Mouse (Mus musculus) gastrocnemius, postnatal 36 days (tissue): ENCODE measurements at regions not wholly inside any gene's neighbourhood (a gene's known extent, or its start where the extent isn't known, plus 50 kb on each side); places are given as distances from the start of the nearest gene placed in this dataset.

Experiments
- DNase-seq, 2 experiments: peaks; one replicate each; pipeline ENCODE4 v3.0.0; 2022
- intact Hi-C: fragments of 180-260 bp; cut with DNase I; formaldehyde crosslinking; loops from one replicate; pipeline ENCODE4 v1.15.1; 2025
- microRNA-seq, 2 experiments: library from miRNA; unstranded; fragments of <30 nt; microRNA quantifications; one replicate each; pipeline ENCODE4 v1.2.0; 2021

DNA sequence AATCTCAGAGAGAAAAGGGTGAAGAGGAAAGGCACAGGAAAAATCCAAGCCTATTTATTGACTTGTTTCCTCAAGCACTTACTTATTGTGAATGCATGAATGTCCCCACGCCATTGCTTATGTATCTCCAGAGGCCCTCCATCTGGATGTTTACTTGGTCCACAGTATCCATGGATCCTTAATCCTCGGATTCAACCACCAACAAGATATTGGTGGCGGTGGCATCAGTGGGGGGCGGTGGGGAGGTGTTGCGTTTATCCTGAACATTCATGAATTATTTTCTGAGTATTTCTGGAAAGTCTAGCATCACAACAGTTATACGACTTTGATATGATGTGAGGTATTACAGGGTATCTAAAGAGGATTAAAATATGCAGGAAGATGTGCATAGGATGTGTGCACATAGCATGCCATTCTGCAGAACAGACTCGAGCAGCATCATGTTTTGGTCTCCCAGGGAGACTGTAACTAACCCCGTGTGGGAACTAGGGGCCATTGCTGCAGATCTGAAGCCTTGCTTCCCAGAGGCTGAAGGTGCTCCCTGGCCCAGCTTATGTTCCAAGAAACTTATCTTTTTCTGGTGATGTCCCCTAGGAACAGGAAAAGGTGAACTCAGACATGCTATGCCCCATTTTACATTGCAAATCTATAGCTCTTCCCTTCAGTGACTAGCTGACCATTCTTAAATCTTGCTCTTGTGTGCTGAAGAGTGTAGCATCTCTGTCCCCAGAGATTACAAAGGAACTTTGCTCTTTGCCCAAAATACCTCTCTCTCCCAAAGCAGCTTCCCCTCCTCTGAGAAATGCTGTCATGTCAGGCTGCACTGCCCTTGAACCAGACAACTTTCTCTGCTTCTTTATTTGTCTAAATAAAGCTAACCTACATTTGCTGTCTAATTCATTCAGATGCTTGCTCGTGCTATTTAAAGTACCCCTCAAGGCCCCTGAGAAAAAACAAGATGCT, 75.0 kb upstream of the Mkln1 start:
- no peak for DNase-seq
- intact Hi-C loops = no loop called here

DNA sequence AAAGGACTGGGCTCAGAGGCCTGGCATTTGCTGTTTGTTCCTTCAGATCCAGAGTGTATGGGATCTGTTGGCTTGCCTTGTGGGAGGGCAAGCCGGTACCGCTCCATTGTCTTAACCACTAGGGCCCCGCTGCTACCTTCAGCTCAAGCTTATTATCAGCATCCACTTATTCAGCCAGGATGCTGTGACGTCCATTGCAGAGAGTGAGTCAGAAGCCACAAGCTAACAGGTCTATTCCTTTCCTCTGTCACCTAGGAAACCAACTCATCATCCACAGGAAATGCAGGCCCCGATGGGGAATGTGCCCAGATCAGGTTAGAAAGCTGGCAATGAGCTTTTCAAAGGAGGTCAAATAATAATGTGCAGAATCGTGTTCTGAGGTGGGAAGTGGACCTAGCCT, 73.8 kb upstream of the Mkln1 start:
- intact Hi-C loops = loop anchor here (5.0 kb wide), 1 partner anchor 43 kb away; no protein-coding TSS in a partner anchor
- DNase-seq = no peak

DNA sequence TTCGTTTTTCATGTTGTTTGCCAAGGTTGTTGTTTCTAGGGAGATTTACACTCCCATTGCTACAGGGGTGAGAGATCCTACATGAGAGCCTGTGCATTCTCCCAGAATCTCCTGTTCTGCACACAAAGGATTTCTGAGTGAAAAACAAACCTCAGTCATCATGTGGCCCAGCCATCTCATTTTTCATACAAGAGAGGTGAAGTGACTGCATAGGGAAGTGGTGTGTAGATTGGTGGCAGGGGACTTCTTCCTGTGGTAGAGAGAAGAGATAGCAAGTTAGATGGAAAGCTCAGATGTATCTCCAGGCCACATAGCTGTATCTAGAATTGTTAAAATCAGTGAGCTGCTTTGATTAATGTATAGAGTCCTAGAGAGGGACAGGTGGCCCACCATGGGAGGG, 72.9 kb upstream of the Mkln1 start:
- intact Hi-C loops = loop anchor here (5.0 kb wide), 1 partner anchor 42 kb away; no protein-coding TSS in a partner anchor
- no peak for DNase-seq

DNA sequence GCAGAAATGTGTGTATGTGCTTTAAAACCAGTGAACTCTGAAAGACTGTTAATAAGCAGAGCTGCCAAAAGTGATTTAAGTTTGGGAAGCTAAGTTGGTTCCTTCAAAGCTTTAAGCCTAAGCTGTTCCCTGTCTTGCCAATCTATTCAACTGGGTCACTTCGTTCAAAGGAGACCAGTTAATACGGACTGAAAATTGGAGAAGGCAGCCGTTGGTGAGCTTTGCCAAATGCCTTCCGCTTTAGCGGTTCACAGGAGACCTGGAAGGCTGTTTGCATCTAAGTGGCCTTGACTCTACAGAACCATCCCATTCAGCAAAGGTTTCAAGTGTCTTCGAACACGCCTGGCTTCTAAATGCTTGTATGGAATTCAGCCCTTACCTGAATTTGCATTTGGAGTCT, 68.2 kb upstream of the Mkln1 start:
- DNase-seq = no peak
- intact Hi-C loops = no loop called here

DNA sequence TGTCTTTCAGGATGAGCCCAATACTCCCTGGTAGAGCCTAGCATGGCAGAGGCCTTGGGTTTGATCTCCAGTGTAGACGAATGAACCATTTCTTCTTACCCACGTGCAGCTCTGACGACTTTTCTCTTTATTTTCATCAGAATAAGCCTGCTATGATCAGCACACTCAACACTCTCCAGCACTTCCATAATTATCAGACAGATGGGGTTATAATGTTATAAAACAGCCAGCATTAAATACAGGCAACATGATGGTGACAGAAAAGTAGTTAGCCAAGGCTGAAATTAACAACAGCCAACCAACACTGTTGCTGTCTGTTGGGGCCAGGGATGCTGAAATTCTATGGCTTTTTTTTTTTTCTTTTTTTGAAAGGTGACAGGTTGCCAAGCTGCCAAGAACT, 67.7 kb upstream of the Mkln1 start:
- intact Hi-C loops = no loop called here
- no peak for DNase-seq

DNA sequence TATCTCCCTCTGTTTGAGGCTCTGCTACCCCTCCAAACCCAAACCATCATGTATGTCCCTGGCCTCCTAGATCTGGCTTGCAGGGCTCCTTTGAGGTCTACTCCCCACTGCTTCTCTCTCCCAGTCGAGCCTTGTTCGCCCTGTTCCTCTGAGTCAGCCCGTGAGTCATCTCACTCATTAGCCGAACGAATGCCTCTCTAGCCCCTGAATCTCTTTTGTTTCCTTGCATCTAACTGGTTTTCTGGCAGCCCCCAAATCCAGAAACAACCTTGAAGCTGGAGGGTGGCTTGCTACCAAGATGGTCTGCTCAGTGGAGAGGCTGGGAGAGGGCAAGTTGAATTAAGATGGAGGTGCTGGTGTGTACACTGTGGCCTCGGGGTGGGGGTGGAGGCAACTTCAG, 66.3 kb upstream of the Mkln1 start:
- DNase-seq = no peak
- intact Hi-C loops = no loop called here

DNA sequence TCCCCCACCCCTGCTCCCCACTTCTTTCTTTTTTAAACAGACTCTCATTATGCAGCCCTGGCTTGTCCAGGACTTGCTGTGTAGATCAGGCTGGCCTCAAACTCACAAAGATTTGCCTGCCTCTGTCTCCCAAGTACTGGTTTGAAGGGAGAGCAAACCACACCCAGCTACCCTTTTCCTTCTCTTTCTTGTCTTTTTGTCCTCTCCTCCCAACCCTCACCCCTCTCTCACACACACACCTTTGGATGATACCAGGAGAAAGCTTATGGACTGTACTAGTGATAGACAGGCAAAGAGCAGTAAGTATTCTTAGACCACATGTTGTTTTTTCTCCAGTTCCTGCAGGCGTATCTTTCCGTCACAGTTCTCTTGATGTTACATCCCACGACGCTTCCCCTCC, 65.8 kb upstream of the Mkln1 start:
- DNase-seq = no peak
- intact Hi-C loops = no loop called here

DNA sequence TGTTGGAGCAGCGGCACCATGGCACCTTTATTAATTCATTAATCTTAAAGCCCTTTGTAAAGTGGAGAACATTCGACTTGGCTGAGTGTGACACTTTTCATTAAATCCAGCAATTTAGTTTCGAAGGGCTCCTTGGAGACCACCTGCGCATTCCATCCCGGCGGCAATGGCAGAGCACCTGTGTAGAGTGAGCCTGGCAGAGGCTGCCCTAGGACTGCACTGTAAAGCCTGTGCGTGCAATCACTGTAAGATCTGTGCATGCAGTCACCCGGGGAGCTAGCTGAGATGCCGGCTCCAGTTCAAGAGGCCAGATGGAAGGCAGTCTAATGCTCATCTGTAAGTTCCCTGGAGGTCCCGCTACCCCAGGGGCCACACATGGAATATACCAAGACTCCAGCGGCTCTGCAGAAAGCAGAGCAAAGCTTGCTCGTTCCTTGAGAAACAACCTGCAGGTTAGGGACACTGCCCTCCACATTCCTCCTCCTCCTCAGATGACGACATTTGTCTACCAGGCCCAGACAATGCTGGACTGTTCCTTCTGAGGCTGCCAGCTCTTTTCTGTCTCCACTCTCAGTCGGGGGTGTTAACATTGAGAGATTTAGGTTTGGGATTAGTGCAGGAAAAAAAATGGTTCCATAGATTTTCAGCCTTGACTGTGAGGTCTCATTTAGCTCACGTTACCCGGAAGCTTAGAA, 65.2 kb upstream of the Mkln1 start:
- intact Hi-C loops = no loop called here
- no peak for DNase-seq

DNA sequence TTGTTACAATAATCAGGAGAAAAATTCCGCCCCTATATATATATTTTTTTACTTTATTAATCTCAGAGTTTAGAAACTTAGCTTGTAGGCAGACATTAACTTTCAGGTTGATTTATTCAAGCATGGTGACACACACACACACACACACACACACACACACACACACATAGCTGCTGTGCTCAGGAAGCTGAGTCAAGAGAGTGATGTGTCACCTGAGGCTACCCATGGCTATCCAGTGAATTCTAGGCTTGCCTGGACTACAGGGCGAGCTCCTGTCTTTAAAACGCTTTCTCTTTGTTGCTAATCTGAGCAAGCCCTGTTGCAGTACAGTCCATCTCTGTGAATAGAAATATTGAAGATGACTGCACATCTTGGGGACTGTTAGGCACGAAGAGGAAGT, 64.4 kb upstream of the Mkln1 start:
- no peak for DNase-seq
- intact Hi-C loops = no loop called here

DNA sequence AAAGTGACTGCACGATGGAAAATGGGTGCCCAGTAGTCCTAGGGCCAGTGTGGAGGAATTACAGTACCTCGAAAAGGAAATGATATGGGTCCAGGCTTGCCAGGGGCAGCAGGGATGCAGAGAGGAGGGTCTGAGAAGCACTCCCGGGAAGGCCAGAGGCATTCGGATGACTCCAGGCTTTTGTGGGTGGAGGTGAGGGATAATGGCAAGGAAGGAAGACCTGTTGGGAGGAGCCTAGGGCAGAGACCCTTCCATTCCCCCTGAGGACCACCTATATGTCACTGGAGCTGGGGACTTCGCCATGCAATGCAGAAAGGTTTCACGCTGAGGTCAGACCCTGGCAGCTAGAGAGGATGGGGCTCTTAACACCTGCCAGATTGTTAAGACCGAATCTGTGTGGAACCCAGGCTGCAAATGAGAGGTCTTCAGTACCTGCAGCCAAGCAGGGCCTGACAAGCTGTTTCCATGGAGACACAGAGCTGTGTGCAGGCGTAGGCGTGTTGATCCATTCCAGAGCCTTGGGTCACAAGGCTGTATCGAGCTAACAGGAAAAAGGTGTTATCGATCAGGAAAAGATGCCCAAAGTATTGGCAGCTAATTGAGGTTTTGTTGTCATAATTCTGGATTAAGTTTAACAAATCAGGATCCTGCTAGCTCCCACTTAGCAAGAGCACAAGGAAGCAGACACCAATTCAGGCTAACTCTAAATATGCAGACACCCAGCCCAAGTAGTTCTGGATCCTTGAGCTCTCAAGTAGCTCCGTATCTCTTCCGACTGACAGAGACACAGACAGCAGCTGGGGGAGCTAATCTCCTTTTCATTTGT, 59.2 kb upstream of the Mkln1 start:
- intact Hi-C loops = no loop called here
- DNase-seq = no peak

DNA sequence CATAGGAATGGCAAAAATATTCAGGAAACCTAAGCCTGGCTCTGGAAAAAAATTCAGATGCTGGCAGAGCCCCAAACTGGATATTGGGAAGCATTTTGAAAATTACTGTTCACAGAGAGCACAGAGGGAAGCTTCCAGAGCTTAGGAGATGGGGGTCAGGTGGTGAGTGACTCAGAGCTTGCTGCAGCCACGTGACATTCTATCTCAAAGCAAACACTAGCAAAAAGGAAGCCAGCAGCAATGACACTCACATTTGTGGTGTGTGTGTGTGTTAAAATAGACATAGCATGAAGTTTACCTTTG, 58.6 kb upstream of the Mkln1 start:
- intact Hi-C loops = no loop called here
- DNase-seq = no peak

DNA sequence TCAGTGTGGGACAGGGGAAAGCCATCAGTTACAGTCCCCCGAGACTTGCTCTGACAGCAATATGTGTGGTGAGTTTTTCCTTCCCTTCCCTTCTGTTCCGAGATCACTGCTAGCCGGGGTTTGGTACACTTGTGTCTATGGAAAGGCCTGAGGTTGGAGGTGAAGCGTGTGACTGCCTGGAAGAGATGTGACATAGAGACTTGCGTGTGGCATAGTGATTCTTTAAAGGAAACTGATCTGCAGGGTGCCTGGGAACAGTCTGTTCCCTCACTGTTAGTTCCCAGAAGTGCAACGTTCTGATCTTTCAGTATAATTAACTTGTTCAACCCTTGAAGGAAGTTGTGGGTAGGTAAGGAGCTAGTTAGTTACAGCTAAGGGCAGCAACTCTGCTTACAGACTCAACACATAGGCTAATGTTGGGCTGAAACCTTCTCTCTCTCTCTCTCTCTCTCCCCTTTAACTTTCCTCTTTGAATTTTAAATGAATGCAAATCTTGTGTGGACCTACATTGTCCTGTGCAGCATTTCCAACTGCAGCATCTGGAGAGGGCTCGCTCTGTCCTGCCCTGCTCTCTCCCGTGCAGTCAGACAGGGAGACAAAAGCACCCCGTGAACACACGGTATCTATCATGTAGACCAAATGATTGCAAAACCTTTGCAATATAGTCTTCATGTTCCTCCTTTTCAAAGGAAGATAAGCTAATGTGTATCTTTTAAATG, 53.0 kb upstream of the Mkln1 start:
- intact Hi-C loops = no loop called here
- no peak for DNase-seq

DNA sequence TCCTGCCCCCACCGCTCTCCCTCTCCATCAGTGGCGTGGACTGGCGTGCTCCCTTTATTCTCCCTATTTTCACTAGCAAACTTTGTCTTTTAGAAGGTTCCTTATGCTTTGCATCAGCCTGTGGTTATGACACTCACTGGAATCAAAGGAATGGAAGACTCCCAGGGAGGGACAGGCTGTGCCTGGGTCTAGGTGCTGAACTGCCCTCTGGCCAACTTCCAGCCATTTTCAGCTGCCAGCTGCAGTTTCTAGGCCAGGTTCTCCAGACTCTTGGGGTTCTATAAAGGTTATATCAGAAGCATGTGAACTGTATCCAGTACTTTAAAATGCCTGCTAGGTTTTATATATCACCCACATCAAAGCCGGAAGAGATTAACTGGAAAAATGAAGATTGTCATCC, 50.2 kb upstream of the Mkln1 start:
- DNase-seq = no peak
- intact Hi-C loops = no loop called here

Small RNA genes lying in the stretch of these regions (microRNA-seq; reads per million reads assigned to microRNA genes)
- gene Mir29a (2,223 to 3,654 reads per million in 2 experiments), gene Mir29b-1 (17.8 to 44.4 reads per million in 2 experiments)
